Mouse (Mus musculus) cerebellum, adult 2 months (tissue): ENCODE measurements around the gene Cd27.

Source experiments
- CTCF ChIP-seq: fragments of 200-500 bp; IDR thresholded peaks from 2 replicates; pipeline ENCODE4 v1.5.1; 2011; ENCODE audit warnings: low read depth, mild to moderate bottlenecking, control low read depth, low read length, moderate library complexity, borderline replicate concordance; ENCODE audit not compliant: insufficient read depth
- POLR2A ChIP-seq: fragments of 200-500 bp; IDR thresholded peaks from 2 replicates; pipeline ENCODE4 v1.6.1; 2011; ENCODE audit warnings: low read length, control low read depth, borderline replicate concordance; ENCODE audit not compliant: insufficient read depth

DNA sequence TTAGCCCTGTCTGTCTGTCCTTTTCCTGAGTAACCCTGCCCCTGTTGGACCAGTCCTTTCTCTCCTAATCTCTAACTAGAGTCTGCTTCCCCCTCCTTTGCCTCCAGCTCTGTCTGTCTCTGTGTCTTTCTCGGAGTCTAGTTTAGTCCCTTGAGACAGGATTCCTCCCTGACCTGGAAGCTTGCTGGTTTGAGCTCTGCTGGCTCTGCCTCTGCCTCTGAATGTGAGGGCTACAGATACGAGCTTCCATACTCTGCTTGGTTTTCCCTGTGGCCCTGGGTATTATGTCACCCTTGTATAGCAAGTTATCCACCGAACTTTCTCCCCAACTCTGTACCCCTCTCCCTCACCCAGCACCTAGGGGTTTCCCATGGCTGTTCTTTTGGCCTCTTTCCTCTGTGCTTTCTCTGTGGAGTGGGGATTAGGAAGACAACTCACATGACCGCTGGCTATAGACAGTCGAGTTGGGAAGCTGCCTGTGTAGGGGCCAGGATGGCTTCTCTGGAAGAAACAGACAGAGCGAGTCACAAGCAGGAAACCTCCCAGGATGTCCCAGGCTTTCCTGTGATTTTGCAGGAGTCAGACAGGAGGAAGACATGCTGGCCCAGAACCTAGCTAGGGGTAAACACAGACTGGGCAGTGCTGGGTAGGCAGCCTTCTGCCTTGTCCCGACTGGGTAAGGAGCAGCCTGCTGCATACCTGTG lies 2.8 kb downstream of the Cd27 start:
- TF ChIP-seq CTCF (no peak), POLR2A (no peak)
